Mouse (Mus musculus): ENCODE results near the gene Fam81a. TPM values are rescaled to one million over a fixed set of nuclear protein-coding genes. Genes with fewer than 3 reads are reported as not detected.
A peak's percentile ranks its signal among the peaks of the same experiment; 100 is the strongest.

Fam81a gene
- polyA plus RNA-seq, 1 experiment: 5.0 TPM

GRCm38 (mm10) chr9:70082357-70083204 is 59.8 kb downstream of the Fam81a start:
- TF ChIP-seq CTCF (IDR thresholded peaks at IDR 0.05; ENCODE audit: borderline replicate concordance, extremely low read depth, insufficient read depth, insufficient read length) (no peak), POLR2A (IDR thresholded peaks at IDR 0.05; ENCODE audit: borderline replicate concordance, extremely low read depth, insufficient read depth, insufficient read length, poor library complexity, severe bottlenecking) (no peak)
- no peak for DNase-seq (ENCODE audit: low read depth)

- TF ChIP-seq CTCF (IDR thresholded peaks at IDR 0.05; ENCODE audit: borderline replicate concordance, extremely low read depth, insufficient read depth, insufficient read length): no peak
- no peak for TF ChIP-seq POLR2A (IDR thresholded peaks at IDR 0.05; ENCODE audit: borderline replicate concordance, extremely low read depth, insufficient read depth, insufficient read length, poor library complexity, severe bottlenecking)
These were observed 60.6 kb downstream of the Fam81a start for GRCm38 (mm10) chr9:70081767-70082166.

GRCm38 (mm10) chr9:70080976-70081375 is 61.4 kb downstream of the Fam81a start:
- DNase-seq (ENCODE audit: low read depth): peak; percentile 44
- TF ChIP-seq CTCF (IDR thresholded peaks at IDR 0.05; ENCODE audit: borderline replicate concordance, extremely low read depth, insufficient read depth, insufficient read length): no peak
- TF ChIP-seq POLR2A (IDR thresholded peaks at IDR 0.05; ENCODE audit: borderline replicate concordance, extremely low read depth, insufficient read depth, insufficient read length, poor library complexity, severe bottlenecking): no peak

More at GRCm38 (mm10) chr9:70081767-70082166, 60.6 kb downstream of the Fam81a start:
- DNase-seq (ENCODE audit: low read depth): no peak

GRCm38 (mm10) chr9:70080027-70080800 is 62.1 kb downstream of the Fam81a start:
- TF ChIP-seq POLR2A (IDR thresholded peaks at IDR 0.05; ENCODE audit: borderline replicate concordance, extremely low read depth, insufficient read depth, insufficient read length, poor library complexity, severe bottlenecking) (no peak), CTCF (IDR thresholded peaks at IDR 0.05; ENCODE audit: borderline replicate concordance, extremely low read depth, insufficient read depth, insufficient read length) (no peak)
- no peak for DNase-seq (ENCODE audit: low read depth)

- TF ChIP-seq CTCF (IDR thresholded peaks at IDR 0.05; ENCODE audit: borderline replicate concordance, extremely low read depth, insufficient read depth, insufficient read length) (no peak), POLR2A (IDR thresholded peaks at IDR 0.05; ENCODE audit: borderline replicate concordance, extremely low read depth, insufficient read depth, insufficient read length, poor library complexity, severe bottlenecking) (no peak)
- no peak for DNase-seq (ENCODE audit: low read depth)
These were observed 64.3 kb downstream of the Fam81a start for GRCm38 (mm10) chr9:70078034-70078433.

- TF ChIP-seq POLR2A (IDR thresholded peaks at IDR 0.05; ENCODE audit: borderline replicate concordance, extremely low read depth, insufficient read depth, insufficient read length, poor library complexity, severe bottlenecking) (no peak), CTCF (IDR thresholded peaks at IDR 0.05; ENCODE audit: borderline replicate concordance, extremely low read depth, insufficient read depth, insufficient read length) (no peak)
- DNase-seq (ENCODE audit: low read depth): no peak
These were observed 65.2 kb downstream of the Fam81a start for GRCm38 (mm10) chr9:70077170-70077569.

- no peak for DNase-seq (ENCODE audit: low read depth)
- no peak for TF ChIP-seq POLR2A (IDR thresholded peaks at IDR 0.05; ENCODE audit: borderline replicate concordance, extremely low read depth, insufficient read depth, insufficient read length, poor library complexity, severe bottlenecking)
- TF ChIP-seq CTCF (IDR thresholded peaks at IDR 0.05; ENCODE audit: borderline replicate concordance, extremely low read depth, insufficient read depth, insufficient read length): no peak
These were observed 70.0 kb downstream of the Fam81a start for GRCm38 (mm10) chr9:70072387-70072786.

GRCm38 (mm10) chr9:70069961-70070435 is 72.4 kb downstream of the Fam81a start:
- peak; percentile 18 for DNase-seq (ENCODE audit: low read depth)

GRCm38 (mm10) chr9:70067497-70067896 is 74.9 kb downstream of the Fam81a start:
- no peak for TF ChIP-seq CTCF (IDR thresholded peaks at IDR 0.05; ENCODE audit: borderline replicate concordance, extremely low read depth, insufficient read depth, insufficient read length)
- TF ChIP-seq POLR2A (IDR thresholded peaks at IDR 0.05; ENCODE audit: borderline replicate concordance, extremely low read depth, insufficient read depth, insufficient read length, poor library complexity, severe bottlenecking): no peak
- no peak for DNase-seq (ENCODE audit: low read depth)

More at GRCm38 (mm10) chr9:70069961-70070435, 72.4 kb downstream of the Fam81a start:
- TF ChIP-seq CTCF (IDR thresholded peaks at IDR 0.05; ENCODE audit: borderline replicate concordance, extremely low read depth, insufficient read depth, insufficient read length) (no peak), POLR2A (IDR thresholded peaks at IDR 0.05; ENCODE audit: borderline replicate concordance, extremely low read depth, insufficient read depth, insufficient read length, poor library complexity, severe bottlenecking) (no peak)

- TF ChIP-seq CTCF (IDR thresholded peaks at IDR 0.05; ENCODE audit: borderline replicate concordance, extremely low read depth, insufficient read depth, insufficient read length) (no peak), POLR2A (IDR thresholded peaks at IDR 0.05; ENCODE audit: borderline replicate concordance, extremely low read depth, insufficient read depth, insufficient read length, poor library complexity, severe bottlenecking) (no peak)
- no peak for DNase-seq (ENCODE audit: low read depth)
These were observed 80.3 kb downstream of the Fam81a start for GRCm38 (mm10) chr9:70062012-70062411.

GRCm38 (mm10) chr9:70053411-70053810 is 88.9 kb downstream of the Fam81a start:
- TF ChIP-seq POLR2A (IDR thresholded peaks at IDR 0.05; ENCODE audit: borderline replicate concordance, extremely low read depth, insufficient read depth, insufficient read length, poor library complexity, severe bottlenecking) (no peak), CTCF (IDR thresholded peaks at IDR 0.05; ENCODE audit: borderline replicate concordance, extremely low read depth, insufficient read depth, insufficient read length) (no peak)
- no peak for DNase-seq (ENCODE audit: low read depth)
